Mouse (Mus musculus): Measurements from ENCODE around the gene Snrnp25. TPM values are rescaled to one million over a fixed set of nuclear protein-coding genes. Genes with fewer than 3 reads are reported as not detected.

Snrnp25 gene
- 37.1 TPM for polyA plus RNA-seq (2017; shearing (Covaris generic))

GRCm38 (mm10) chr11:32205058-32205873 is at the start of gene Snrnp25:
Gene Snrnp25, plus strand, starts transcription at chr11:32205415.

GRCm38 (mm10) chr11:32200075-32200601 is 5.1 kb upstream of the Snrnp25 start, which contains the start of gene Il9r:
Gene Il9r, minus strand, starts transcription at chr11:32200279.

GRCm38 (mm10) chr11:32221951-32222409 is 16.8 kb downstream of the Snrnp25 start, which contains the start of gene Rhbdf1:
Gene Rhbdf1, minus strand, starts transcription at chr11:32222300.

GRCm38 (mm10) chr11:32226124-32226871 is 21.1 kb downstream of the Snrnp25 start, which contains the start of gene Mpg:
Gene Mpg, plus strand, starts transcription at chr11:32226505.

Other genes with a start within 250 kb of the Snrnp25 start
- gene 4930524B15Rik, start 239.8 kb upstream of the Snrnp25 start, polyA plus RNA-seq (2017; shearing (Covaris generic)): not detected
- gene Nsg2, start 205.0 kb upstream of the Snrnp25 start, polyA plus RNA-seq (2017; shearing (Covaris generic)): 174 TPM
- 8.6 TPM for gene Il9r, start 5.1 kb upstream of the Snrnp25 start, polyA plus RNA-seq (2017; shearing (Covaris generic))
- 0.91 TPM for gene Rhbdf1, start 16.9 kb downstream of the Snrnp25 start, polyA plus RNA-seq (2017; shearing (Covaris generic))
- 32.5 TPM for gene Mpg, start 21.1 kb downstream of the Snrnp25 start, polyA plus RNA-seq (2017; shearing (Covaris generic))
- gene Nprl3, start 62.3 kb downstream of the Snrnp25 start, polyA plus RNA-seq (2017; shearing (Covaris generic)): 73.9 TPM
- gene Hba-x, start 71.0 kb downstream of the Snrnp25 start, polyA plus RNA-seq (2017; shearing (Covaris generic)): not detected
- gene Hba-a1, start 78.1 kb downstream of the Snrnp25 start, polyA plus RNA-seq (2017; shearing (Covaris generic)): 99.6 TPM
- gene Hbq1b, start 81.5 kb downstream of the Snrnp25 start, polyA plus RNA-seq (2017; shearing (Covaris generic)): not detected
- gene Hba-a2, start 91.1 kb downstream of the Snrnp25 start, polyA plus RNA-seq (2017; shearing (Covaris generic)): 169 TPM
- gene Hbq1a, start 94.7 kb downstream of the Snrnp25 start, polyA plus RNA-seq (2017; shearing (Covaris generic)): not detected
- 0.12 TPM for gene Sh3pxd2b, start 142.4 kb downstream of the Snrnp25 start, polyA plus RNA-seq (2017; shearing (Covaris generic))
- 8.4 TPM for gene Ubtd2, start 250.0 kb downstream of the Snrnp25 start, polyA plus RNA-seq (2017; shearing (Covaris generic))

All from CD4-positive, CD25-positive, alpha-beta regulatory T cell (primary cell).